Mouse (Mus musculus) spleen, adult 2 months (tissue): ENCODE data around the gene Gm49342. TPM values are rescaled to one million over a fixed set of nuclear protein-coding genes. Genes with fewer than 3 reads are reported as not detected.
"Not testable (repeated sequence)": the region's sequence is repeated elsewhere in the genome, so short reads cannot be mapped to it uniquely, and the experiment has no call there.

Experiments
- DNase-seq, 2 experiments: peaks; one replicate each; pipeline versions ENCODE4 v3.0.0 to v3.0.0-alpha.2; 2012 to 2021; ENCODE audit warnings: low spot score in 2 of 2, low read depth in 1 of 2
- H3K27ac ChIP-seq: fragments of 200-500 bp; 2 replicates; pipeline ENCODE4 v1.5.1; 2012; ENCODE audit warnings: low read length, inconsistent platforms; ENCODE audit not compliant: insufficient read depth
- H3K27me3 ChIP-seq: fragments of 200-500 bp; 2 replicates; pipeline ENCODE4 v1.6.1; 2012; ENCODE audit warnings: mild to moderate bottlenecking, moderate library complexity, low read length, inconsistent platforms; ENCODE audit not compliant: control insufficient read depth, insufficient read depth
- H3K36me3 ChIP-seq: fragments of 200-500 bp; 2 replicates; pipeline ENCODE4 v1.6.1; 2012; ENCODE audit warnings: mild to moderate bottlenecking, low read length, inconsistent platforms; ENCODE audit not compliant: control insufficient read depth, insufficient read depth
- H3K4me1 ChIP-seq: fragments of 200-500 bp; 2 replicates; pipeline ENCODE4 v1.6.1; 2011; ENCODE audit warnings: inconsistent platforms; ENCODE audit not compliant: control insufficient read depth, insufficient read depth, insufficient read length
- H3K4me3 ChIP-seq: fragments of 200-500 bp; 2 replicates; pipeline ENCODE4 v1.5.1; 2011; ENCODE audit warnings: mild to moderate bottlenecking, inconsistent platforms; ENCODE audit not compliant: insufficient read depth, insufficient read length; ENCODE audit errors: extremely low read depth
- CTCF ChIP-seq: fragments of 200-500 bp; IDR thresholded peaks from 2 replicates; pipeline ENCODE4 v1.5.1; 2011; ENCODE audit warnings: mild to moderate bottlenecking, inconsistent platforms; ENCODE audit not compliant: insufficient read depth, insufficient read length, insufficient replicate concordance; ENCODE audit errors: extremely low read depth
- POLR2A ChIP-seq: fragments of 200-500 bp; IDR thresholded peaks from 2 replicates; pipeline ENCODE4 v1.6.1; 2011; ENCODE audit warnings: low read depth, low read length, inconsistent platforms
- WGBS: fragments of 180-500 bp; shearing (Covaris S2); methylation state at CpG from one replicate; pipeline ENCODE4 v1.1.7; 2018; 5-methylcytosine and 5-hydroxymethylcytosine counted together
- polyA plus RNA-seq: library from polyadenylated mRNA; depleted of rRNA; stranded (reverse); fragments of >200 nt; gene quantifications from 2 replicates; pipeline ENCODE4 v1.2.3, GENCODE M21; 2012

Gene Gm49342
- polyA plus RNA-seq, 1 experiment: 28.4 TPM

DNA sequence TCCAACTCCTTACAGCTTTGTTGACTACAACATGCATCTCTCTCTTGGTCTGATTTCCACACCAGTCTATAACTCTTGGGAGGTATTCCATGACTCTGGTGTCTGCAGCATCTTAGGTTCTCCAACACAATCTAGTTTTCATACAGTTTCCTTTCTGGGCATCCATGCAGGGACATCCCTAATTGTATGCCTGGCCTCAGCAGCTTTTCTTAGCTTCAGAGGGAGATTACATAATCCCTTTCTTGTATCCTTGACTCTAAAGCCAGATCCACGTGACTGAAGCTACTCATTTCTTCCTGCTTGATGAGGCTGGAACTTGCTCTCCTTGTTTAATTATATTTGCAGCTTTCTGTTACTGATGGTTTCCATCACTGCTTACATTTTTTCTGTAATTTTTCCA, 7.7 kb upstream of the Gm49342 start:
- Histone ChIP-seq H3K27ac (no peak overlapping the region), H3K4me1 (no peaks in the 10 kb centered on the region), H3K27me3 (no peaks in the 10 kb centered on the region), H3K4me3 (no peak overlapping the region), H3K36me3 (no peaks in the 10 kb centered on the region)
- no peak for DNase-seq
- WGBS: 85% methylated on average over 1 of the region's 1 CpGs
- no peak for TF ChIP-seq CTCF
- TF ChIP-seq POLR2A: no peak

GRCm38 (mm10) chr14:50938119-50938908, 6.0 kb upstream of the Gm49342 start:
- Histone ChIP-seq H3K36me3 (no peaks in the 10 kb centered on the region), H3K4me3 (no peak overlapping the region), H3K27me3 (no peaks in the 10 kb centered on the region), H3K4me1 (no peaks in the 10 kb centered on the region), H3K27ac (no peak overlapping the region)
- 91% methylated on average over 3 of the region's 3 CpGs for WGBS
- DNase-seq: no peak
- TF ChIP-seq POLR2A: no peak
- TF ChIP-seq CTCF: no peak

DNA sequence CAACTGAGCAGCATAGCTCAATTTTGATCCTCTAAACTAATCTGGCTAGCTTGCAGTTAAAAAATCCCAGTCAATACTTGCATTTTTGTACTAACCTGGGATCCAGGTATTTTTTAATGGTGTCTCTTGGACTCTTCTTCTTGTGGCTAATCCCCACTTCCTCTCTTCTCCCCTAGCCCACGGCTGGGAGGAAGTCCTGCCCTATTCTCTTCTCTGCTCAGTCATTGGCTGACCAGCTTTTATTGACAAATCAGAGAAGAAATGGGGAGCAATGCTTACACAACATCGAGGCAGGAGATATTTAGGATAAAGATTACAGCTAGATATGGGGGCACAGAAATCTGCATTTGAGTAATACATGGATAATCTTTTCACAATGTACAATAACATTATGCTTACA, 5.4 kb upstream of the Gm49342 start:
- 16% methylated on average over 2 of the region's 2 CpGs for WGBS
- no peak overlapping the region for H3K27ac ChIP-seq

GRCm38 (mm10) chr14:50944668-50945033, 334 bp downstream of the Gm49342 start:
- peak; percentile 0; the same call in 1 of the 2 replicates for TF ChIP-seq CTCF
- not testable (repeated sequence) for H3K4me1 ChIP-seq, H3K27me3 ChIP-seq, H3K36me3 ChIP-seq
- Histone ChIP-seq H3K27ac (peak overlapping the region; percentile 86), H3K4me3 (peak overlapping the region; percentile 68)
- under 1% methylated on average over 15 of the region's 15 CpGs for WGBS
- DNase-seq: peak in 1 of 2 experiments; percentile 69

More for the DNA sequence above, 5.4 kb upstream of the Gm49342 start:
- H3K4me1 ChIP-seq: no peaks in the 10 kb centered on the region
- H3K4me3 ChIP-seq: no peak overlapping the region
- no peaks in the 10 kb centered on the region for H3K36me3 ChIP-seq
- H3K27me3 ChIP-seq: no peaks in the 10 kb centered on the region
- TF ChIP-seq POLR2A: no peak
- no peak for TF ChIP-seq CTCF
- DNase-seq: no peak

GRCm38 (mm10) chr14:50945081-50945480, 764 bp downstream of the Gm49342 start:
- DNase-seq, H3K27me3 ChIP-seq, H3K4me1 ChIP-seq, H3K36me3 ChIP-seq: not testable (repeated sequence)
- Histone ChIP-seq H3K4me3 (peak overlapping the region; percentile 68), H3K27ac (peak overlapping the region; percentile 86)
- WGBS: 4% methylated on average over 6 of the region's 6 CpGs

- DNase-seq, H3K36me3 ChIP-seq, H3K27ac ChIP-seq, H3K4me1 ChIP-seq, H3K27me3 ChIP-seq: not testable (repeated sequence)
- WGBS: 7% methylated on average over 3 of the region's 3 CpGs
- H3K4me3 ChIP-seq: peak overlapping the region; percentile 23
These were observed 1.2 kb downstream of the Gm49342 start for GRCm38 (mm10) chr14:50945526-50945925.

GRCm38 (mm10) chr14:50955487-50955886, 11.2 kb downstream of the Gm49342 start:
- Histone ChIP-seq H3K4me3 (no peak overlapping the region), H3K27ac (no peak overlapping the region), H3K27me3 (no peaks in the 10 kb centered on the region), H3K36me3 (peaks cover 3% of the 10 kb centered on the region), H3K4me1 (peaks cover 2% of the 10 kb centered on the region; the same call in 1 of the 2 replicates)
- DNase-seq: no peak
- TF ChIP-seq CTCF (no peak), POLR2A (no peak)
- WGBS: 78% methylated on average over 10 of the region's 10 CpGs

GRCm38 (mm10) chr14:50955942-50956508, 11.7 kb downstream of the Gm49342 start, which contains the start of gene Pnp2:
Gene Pnp2, plus strand, starts transcription at chr14:50955992.
- not testable (repeated sequence) for H3K4me1 ChIP-seq, H3K36me3 ChIP-seq, H3K27me3 ChIP-seq
- H3K27ac ChIP-seq: peak within 1 kb of the TSS; percentile 18; the same call in 1 of the 2 replicates
- DNase-seq: peak in 1 of 2 experiments; percentile 51
- 16% methylated on average over 19 of the region's 19 CpGs for WGBS
- peak within 1 kb of the TSS; percentile 48 for H3K4me3 ChIP-seq

- WGBS: 83% methylated on average over 6 of the region's 6 CpGs
- H3K4me3 ChIP-seq, H3K27ac ChIP-seq, DNase-seq, H3K36me3 ChIP-seq, H3K4me1 ChIP-seq, H3K27me3 ChIP-seq: not testable (repeated sequence)
These were observed 12.4 kb downstream of the Gm49342 start for GRCm38 (mm10) chr14:50956724-50957123.

DNA sequence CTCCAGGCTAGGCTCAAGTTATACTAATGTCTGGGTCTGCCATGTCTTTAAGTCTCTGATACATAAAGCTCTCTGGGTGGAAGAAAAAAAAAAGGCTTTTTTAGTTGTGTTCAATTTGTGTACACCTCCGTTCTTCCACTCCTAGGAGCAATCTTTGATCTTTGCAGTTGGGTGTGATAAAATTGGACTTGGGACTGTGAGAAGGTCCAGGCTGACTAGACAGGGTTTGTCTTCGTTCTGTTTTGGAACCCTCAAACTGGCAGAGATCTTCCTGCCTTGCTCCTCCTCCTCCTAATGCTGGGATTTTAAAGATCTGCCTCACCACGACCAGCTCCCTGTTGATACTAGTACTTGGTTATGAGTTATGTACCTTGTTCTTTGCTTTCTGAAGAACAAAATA, 12.8 kb downstream of the Gm49342 start:
- H3K27ac ChIP-seq, H3K4me3 ChIP-seq, H3K36me3 ChIP-seq, H3K4me1 ChIP-seq, DNase-seq, H3K27me3 ChIP-seq: not testable (repeated sequence)
- 68% methylated on average over 3 of the region's 3 CpGs for WGBS
